Mouse (Mus musculus): Measurements from ENCODE around the gene Gm30083.

The Gm30083 gene

DNA sequence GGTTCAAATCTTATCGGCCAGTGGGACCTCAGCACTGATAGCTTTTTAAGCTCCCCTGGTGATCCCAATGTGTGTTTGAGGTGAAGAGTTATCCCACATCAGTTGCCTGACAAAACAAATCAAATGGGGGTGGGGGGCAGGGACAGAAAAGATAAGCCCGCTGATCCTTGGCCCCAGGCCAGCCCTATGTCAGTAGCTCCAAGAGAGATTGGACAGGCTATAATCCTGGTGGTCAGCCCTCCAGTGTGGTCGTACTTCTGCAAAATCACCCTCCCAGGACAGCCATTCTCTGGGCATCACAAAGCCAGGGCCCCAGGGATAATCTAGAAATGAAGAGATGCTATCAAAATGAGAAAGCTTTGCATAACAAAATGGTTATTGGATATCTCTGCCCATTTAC, 56.1 kb downstream of the Gm30083 start:
- DNase-seq (ENCODE audit: low spot score), result no peak

DNA sequence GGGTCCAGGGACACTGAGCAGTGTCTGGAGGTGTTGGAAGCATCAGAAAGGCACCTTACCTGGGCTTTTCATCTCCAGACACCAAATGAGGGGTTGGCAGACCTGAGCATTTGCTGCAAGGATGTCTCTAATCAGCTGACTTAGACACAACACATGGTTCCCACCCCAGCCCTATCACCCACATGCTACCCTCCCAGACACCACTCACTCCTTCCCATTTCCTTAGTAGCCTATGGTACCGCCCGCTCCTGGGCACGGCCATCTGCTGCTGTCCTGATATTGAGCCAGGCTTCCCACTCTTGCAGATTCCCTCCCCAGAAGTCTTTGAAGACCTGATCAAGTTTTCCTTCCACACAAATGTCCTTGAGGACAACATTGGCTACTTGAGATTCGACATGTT, 56.8 kb downstream of the Gm30083 start:
- DNase-seq (ENCODE audit: low spot score), result no peak

DNA sequence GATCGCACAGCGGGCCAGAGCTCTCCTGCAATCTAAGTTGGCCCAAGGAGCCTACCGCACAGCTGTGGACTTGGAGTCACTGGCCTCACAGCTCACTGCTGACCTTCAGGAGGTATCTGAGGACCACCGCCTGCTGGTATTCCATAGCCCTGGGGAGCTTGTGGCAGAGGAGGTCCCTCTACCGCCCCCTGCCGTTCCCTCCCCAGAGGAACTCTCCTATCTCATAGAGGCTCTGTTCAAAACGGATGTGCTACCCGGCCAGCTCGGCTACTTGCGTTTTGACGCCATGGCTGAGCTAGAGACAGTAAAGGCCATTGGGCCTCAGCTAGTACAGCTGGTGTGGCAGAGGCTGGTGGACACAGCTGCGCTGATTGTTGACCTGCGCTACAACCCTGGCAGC, 58.9 kb downstream of the Gm30083 start:
- DNase-seq (ENCODE audit: low spot score), result peak; percentile 44

DNA sequence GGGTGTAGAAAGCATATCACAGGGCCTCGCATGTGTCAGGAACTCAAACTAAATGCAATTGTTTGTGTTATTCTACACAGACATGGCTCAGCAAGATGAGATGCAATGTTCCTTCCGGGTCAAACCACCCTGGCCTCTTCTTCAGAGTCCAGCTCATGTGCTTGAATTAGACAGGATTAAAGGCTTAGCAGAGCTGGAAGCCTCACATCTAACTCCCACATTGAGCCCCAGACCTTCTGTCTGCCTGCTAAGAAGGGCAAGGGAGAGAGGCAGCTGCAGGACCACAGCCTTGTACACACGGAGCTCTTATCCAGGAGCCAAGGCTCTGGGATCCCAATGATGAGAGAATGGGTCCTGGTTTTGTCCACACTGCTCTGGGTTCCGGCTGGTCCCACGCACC, 61.2 kb downstream of the Gm30083 start, which contains the start of gene Rbp3:
Gene Rbp3 (plus strand): TSS at position 243 of the 400 bp plus-strand sequence.
- no peak for DNase-seq (ENCODE audit: low spot score)

DNA sequence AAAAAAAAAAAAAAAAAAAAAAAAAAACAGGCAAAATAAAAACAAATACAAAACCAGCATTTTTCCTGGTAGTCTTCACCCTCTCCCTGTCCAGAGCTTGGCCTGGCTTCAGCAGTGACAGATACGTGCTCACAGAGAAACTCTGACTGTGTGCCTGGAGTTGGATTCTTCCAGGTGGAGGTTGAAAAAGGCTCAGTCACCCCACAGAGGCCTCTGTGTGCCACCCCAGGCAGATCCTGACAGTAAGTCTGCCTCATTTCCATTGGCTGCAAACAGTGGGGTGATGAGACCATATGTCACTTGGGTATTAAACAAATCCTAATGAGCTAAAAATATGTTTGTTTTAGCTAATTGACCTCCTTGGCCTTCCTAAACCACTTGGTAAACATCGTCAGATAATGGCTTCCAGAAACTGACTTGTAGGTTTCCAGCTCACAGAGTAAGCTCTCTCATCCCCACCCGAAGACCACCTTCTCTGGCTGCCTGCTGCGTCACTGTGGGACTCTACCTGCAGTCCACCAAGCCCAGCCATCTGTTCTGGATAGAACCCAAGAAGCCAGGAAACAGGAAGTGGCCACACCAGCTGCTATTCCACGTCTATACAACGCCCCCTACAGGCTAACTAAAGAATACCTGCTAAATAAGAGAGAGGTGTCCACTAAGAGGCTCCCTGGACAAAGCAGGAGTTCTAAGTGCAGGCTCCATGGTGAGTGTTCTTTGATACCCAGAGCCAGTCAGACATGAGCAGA, 62.6 kb downstream of the Gm30083 start:
- no peak for DNase-seq (ENCODE audit: low spot score)

DNA sequence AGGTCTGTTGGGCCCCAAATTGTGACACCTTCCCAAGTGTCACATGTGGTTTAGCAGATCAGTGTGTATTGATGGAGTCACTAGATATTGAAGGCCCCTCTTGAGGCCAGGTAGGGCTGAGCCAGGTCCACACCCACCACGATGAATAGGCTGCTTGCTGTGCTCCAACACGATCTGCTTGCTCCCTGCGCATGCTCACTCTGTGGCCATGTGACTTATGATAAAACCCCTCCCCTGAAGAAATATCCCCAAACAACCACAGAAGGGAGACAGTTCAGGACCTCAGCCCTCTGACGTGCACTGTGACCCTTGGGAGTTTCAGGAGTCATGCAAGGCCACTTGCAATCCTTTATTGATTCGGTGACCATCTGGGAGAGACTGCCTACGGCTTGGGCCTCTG, 68.9 kb downstream of the Gm30083 start:
- no peak for DNase-seq (ENCODE audit: low spot score)

DNA sequence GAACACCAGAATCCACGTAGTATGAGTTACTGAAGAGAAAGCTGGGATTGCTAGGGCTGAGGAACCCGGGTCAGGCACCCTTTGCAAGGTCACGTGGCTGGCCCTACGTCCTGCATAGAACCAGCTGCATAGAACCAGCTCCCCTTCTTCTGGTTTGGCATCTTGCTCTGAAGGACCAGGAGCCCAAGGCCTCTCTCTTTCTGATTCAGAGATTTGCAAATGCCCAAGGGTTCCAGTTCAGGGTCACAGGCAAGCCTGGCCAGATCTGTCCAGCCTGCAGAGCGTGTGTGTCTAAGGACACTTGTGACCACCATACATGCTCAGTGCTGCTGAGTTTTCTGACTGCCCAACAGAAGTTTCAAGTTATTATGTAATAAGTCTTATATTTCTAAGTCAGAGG, 72.8 kb downstream of the Gm30083 start:
- DNase-seq (ENCODE audit: low spot score), result no peak

DNA sequence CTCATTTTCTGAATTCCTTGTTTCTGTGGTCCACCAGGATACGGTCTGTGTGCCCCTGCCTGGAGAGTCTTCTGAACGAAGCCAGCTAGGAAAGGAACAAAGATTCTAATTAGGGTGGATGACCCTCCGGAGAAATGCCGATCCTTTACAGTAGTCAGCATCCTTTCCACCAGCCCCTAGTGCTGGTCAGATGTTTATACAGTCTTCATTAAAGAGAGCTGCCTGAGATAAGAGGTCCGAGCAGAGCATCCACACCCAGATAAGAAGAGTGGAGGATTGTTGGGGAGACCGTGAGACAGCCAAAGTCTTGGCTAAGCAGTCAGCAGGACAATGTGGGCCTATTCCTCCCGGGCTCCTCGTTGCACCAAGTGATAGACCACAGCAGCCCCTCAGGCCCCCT, 74.2 kb downstream of the Gm30083 start, which contains the start of gene Gdf2:
Gene Gdf2 (plus strand): TSS at position 301 of the 400 bp plus-strand sequence.
- no peak for DNase-seq (ENCODE audit: low spot score)

DNA sequence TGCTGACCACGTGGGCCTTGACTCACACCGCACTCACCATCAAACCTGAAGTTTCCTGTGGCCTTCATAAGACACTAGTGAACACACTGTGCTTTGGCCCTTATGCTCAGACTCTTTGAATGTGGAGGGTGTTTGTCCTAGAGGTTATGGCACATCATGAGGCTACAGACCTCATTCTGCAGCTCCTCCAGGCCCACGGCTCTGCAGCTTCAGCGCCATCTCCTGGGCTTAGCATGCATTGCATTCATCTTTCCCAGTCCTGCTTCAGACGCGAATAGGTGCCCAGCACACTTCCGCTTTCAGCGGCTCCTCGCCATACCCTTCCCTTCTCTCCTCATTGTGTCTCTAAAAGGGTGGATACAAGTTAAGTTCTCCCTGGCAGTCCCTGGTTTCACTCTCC, 75.9 kb downstream of the Gm30083 start:
- peak; percentile 86 for DNase-seq (ENCODE audit: low spot score)

All from testis, postnatal 10 days (tissue).